Mouse (Mus musculus) kidney, adult 2 months (tissue): ENCODE data around the gene Snd1.

Source experiments
- CTCF ChIP-seq: fragments of 200-500 bp; conservative IDR thresholded peaks from 2 replicates; pipeline ENCODE4 v1.5.1; 2011; ENCODE audit warnings: low read depth, mild to moderate bottlenecking, control low read depth, low read length, moderate library complexity, mixed read lengths; ENCODE audit not compliant: insufficient read depth, insufficient read length
- POLR2A ChIP-seq: fragments of 200-500 bp; IDR thresholded peaks from one replicate; pipeline ENCODE4 v1.6.1; 2011; ENCODE audit warnings: low read depth, low read length, control low read depth

DNA sequence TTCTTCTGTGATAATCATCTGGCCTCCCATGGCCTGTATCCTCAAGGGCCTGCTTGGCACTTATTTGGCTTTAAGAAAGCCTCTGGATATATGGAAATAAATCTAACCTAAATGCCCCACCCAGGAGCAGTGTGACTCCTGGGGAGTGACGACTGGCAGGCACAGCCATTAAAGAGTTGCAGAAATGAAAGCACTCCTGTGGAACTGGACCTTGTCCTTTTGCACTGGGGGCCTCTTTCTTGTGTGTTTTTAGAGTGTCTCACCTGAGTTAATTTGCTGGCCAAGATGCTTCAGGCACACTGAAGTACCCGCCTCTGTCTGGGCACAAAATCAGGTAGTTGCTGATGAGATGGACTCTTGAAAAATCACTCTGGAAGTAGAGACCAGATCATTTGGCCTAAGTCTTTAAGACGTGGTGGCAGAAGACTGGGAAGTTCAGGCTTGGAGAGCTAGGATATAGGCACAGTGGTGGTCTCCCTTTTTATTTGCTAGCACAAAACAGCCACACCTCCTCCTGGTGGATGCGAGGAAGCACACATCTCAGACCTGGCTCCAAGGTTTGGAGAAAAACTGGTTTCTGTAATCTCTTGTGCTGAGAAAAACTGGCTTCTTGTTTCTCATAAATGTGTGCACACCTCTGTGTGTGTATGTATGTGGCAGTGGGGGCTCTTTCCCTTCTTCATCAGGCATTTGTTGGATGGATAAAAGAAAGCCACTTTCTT lies 87.5 kb downstream of the Snd1 start:
- no peak for TF ChIP-seq CTCF
- TF ChIP-seq POLR2A, result no peak
